ENCODE assay signal across 12 mouse cellular contexts in the genomic region with DNA sequence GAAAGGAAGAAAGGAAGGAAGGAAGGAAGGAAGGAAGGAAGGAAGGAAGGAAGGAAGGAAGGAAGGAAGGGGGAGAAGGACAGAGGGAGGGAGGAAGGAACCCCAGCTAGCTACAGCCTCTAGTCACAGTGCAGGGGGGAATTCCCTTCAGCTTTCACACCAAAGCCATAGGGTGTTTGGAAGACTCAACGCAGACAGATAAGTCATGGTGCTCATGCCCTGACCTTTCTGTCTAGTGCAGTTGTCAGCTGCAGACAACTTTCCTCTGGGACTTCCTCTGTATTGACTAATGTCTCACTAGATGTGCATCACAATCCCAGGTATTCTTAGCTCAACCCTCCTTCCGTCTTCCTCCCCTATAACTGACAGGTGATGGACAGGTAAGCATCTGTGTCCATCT.
"Had no signal": no experiment of that assay in that cellular context is flagged by ENCODE, and none has a peak within 500 bp of the region (broad histone marks: within the 10 kb centered on the region; RNA-seq: fewer than 3 reads in every experiment).

No protein-coding gene starts in this region.

- H3K4me3 ChIP-seq: limb, embryonic 12.5 days; midbrain, embryonic 12.5 days; neural tube, embryonic 15.5 days had no signal

- H3K27me3 ChIP-seq: limb, embryonic 12.5 days; midbrain, embryonic 12.5 days; neural tube, embryonic 15.5 days had no signal

- H3K9ac ChIP-seq: limb, embryonic 12.5 days; midbrain, embryonic 12.5 days; neural tube, embryonic 15.5 days had no signal

- H3K27ac ChIP-seq: kidney, postnatal 0 days; limb, embryonic 12.5 days; midbrain, embryonic 12.5 days; neural tube, embryonic 15.5 days; stomach, postnatal 0 days had no signal

- H3K36me3 ChIP-seq: limb, embryonic 12.5 days; midbrain, embryonic 12.5 days; neural tube, embryonic 15.5 days had no signal

- H3K4me2 ChIP-seq: limb, embryonic 12.5 days; midbrain, embryonic 12.5 days; neural tube, embryonic 15.5 days had no signal

- H3K9me3 ChIP-seq: limb, embryonic 12.5 days; midbrain, embryonic 12.5 days; neural tube, embryonic 15.5 days had no signal

- ATAC-seq: midbrain, embryonic 16.5 days had no signal

- DNase-seq: kidney, adult 9 months; kidney, postnatal 36 days; layer of hippocampus, adult 9-11 months; layer of hippocampus, postnatal 36 days; right cerebral cortex, adult 18-20 months; thymus, postnatal 4 days had no signal

- H3K4me1 ChIP-seq: midbrain, embryonic 12.5 days; neural tube, embryonic 15.5 days had no signal
